Mouse (Mus musculus): ENCODE results near the gene Fat3. TPM values are rescaled to one million over a fixed set of nuclear protein-coding genes. Genes with fewer than 3 reads are reported as not detected.

Fat3 gene
- polyA plus RNA-seq, 1 experiment: 42.0 TPM

GRCm38 (mm10) chr9:16306222-16306621, 194.9 kb downstream of the Fat3 start:
- no peak for DNase-seq (ENCODE audit: low read depth)
- no peak for TF ChIP-seq POLR2A (IDR thresholded peaks at IDR 0.05; ENCODE audit: borderline replicate concordance, extremely low read depth, insufficient read depth, insufficient read length, poor library complexity, severe bottlenecking)
- no peak for TF ChIP-seq CTCF (IDR thresholded peaks at IDR 0.05; ENCODE audit: borderline replicate concordance, extremely low read depth, insufficient read depth, insufficient read length)

- DNase-seq (ENCODE audit: low read depth): no peak
These were observed 195.5 kb downstream of the Fat3 start for GRCm38 (mm10) chr9:16305396-16306086.

GRCm38 (mm10) chr9:16304949-16305348, 196.1 kb downstream of the Fat3 start:
- DNase-seq (ENCODE audit: low read depth): no peak
- TF ChIP-seq CTCF (IDR thresholded peaks at IDR 0.05; ENCODE audit: borderline replicate concordance, extremely low read depth, insufficient read depth, insufficient read length): no peak
- no peak for TF ChIP-seq POLR2A (IDR thresholded peaks at IDR 0.05; ENCODE audit: borderline replicate concordance, extremely low read depth, insufficient read depth, insufficient read length, poor library complexity, severe bottlenecking)

More at GRCm38 (mm10) chr9:16305396-16306086, 195.5 kb downstream of the Fat3 start:
- TF ChIP-seq CTCF (IDR thresholded peaks at IDR 0.05; ENCODE audit: borderline replicate concordance, extremely low read depth, insufficient read depth, insufficient read length): no peak

- no peak for DNase-seq (ENCODE audit: low read depth)
- no peak for TF ChIP-seq POLR2A (IDR thresholded peaks at IDR 0.05; ENCODE audit: borderline replicate concordance, extremely low read depth, insufficient read depth, insufficient read length, poor library complexity, severe bottlenecking)
- TF ChIP-seq CTCF (IDR thresholded peaks at IDR 0.05; ENCODE audit: borderline replicate concordance, extremely low read depth, insufficient read depth, insufficient read length): no peak
These were observed 198.6 kb downstream of the Fat3 start for GRCm38 (mm10) chr9:16302484-16302883.

- no peak for DNase-seq (ENCODE audit: low read depth)
- TF ChIP-seq CTCF (IDR thresholded peaks at IDR 0.05; ENCODE audit: borderline replicate concordance, extremely low read depth, insufficient read depth, insufficient read length) (no peak), POLR2A (IDR thresholded peaks at IDR 0.05; ENCODE audit: borderline replicate concordance, extremely low read depth, insufficient read depth, insufficient read length, poor library complexity, severe bottlenecking) (no peak)
These were observed 203.2 kb downstream of the Fat3 start for GRCm38 (mm10) chr9:16297935-16298334.

- no peak for TF ChIP-seq CTCF (IDR thresholded peaks at IDR 0.05; ENCODE audit: borderline replicate concordance, extremely low read depth, insufficient read depth, insufficient read length)
- TF ChIP-seq POLR2A (IDR thresholded peaks at IDR 0.05; ENCODE audit: borderline replicate concordance, extremely low read depth, insufficient read depth, insufficient read length, poor library complexity, severe bottlenecking): no peak
- peak; percentile 85 for DNase-seq (ENCODE audit: low read depth)
These were observed 206.9 kb downstream of the Fat3 start for GRCm38 (mm10) chr9:16293928-16294806.

GRCm38 (mm10) chr9:16292492-16292891, 208.6 kb downstream of the Fat3 start:
- DNase-seq (ENCODE audit: low read depth): no peak
- TF ChIP-seq POLR2A (IDR thresholded peaks at IDR 0.05; ENCODE audit: borderline replicate concordance, extremely low read depth, insufficient read depth, insufficient read length, poor library complexity, severe bottlenecking) (no peak), CTCF (IDR thresholded peaks at IDR 0.05; ENCODE audit: borderline replicate concordance, extremely low read depth, insufficient read depth, insufficient read length) (no peak)

- no peak for DNase-seq (ENCODE audit: low read depth)
- no peak for TF ChIP-seq POLR2A (IDR thresholded peaks at IDR 0.05; ENCODE audit: borderline replicate concordance, extremely low read depth, insufficient read depth, insufficient read length, poor library complexity, severe bottlenecking)
These were observed 210.2 kb downstream of the Fat3 start for GRCm38 (mm10) chr9:16290911-16291310.

GRCm38 (mm10) chr9:16283033-16283432, 218.1 kb downstream of the Fat3 start:
- TF ChIP-seq POLR2A (IDR thresholded peaks at IDR 0.05; ENCODE audit: borderline replicate concordance, extremely low read depth, insufficient read depth, insufficient read length, poor library complexity, severe bottlenecking) (no peak), CTCF (IDR thresholded peaks at IDR 0.05; ENCODE audit: borderline replicate concordance, extremely low read depth, insufficient read depth, insufficient read length) (no peak)
- DNase-seq (ENCODE audit: low read depth): no peak

- TF ChIP-seq POLR2A (IDR thresholded peaks at IDR 0.05; ENCODE audit: borderline replicate concordance, extremely low read depth, insufficient read depth, insufficient read length, poor library complexity, severe bottlenecking) (no peak), CTCF (IDR thresholded peaks at IDR 0.05; ENCODE audit: borderline replicate concordance, extremely low read depth, insufficient read depth, insufficient read length) (no peak)
- no peak for DNase-seq (ENCODE audit: low read depth)
These were observed 218.7 kb downstream of the Fat3 start for GRCm38 (mm10) chr9:16282291-16282804.

GRCm38 (mm10) chr9:16275589-16275988, 225.5 kb downstream of the Fat3 start:
- no peak for DNase-seq (ENCODE audit: low read depth)
- TF ChIP-seq POLR2A (IDR thresholded peaks at IDR 0.05; ENCODE audit: borderline replicate concordance, extremely low read depth, insufficient read depth, insufficient read length, poor library complexity, severe bottlenecking): no peak
- TF ChIP-seq CTCF (IDR thresholded peaks at IDR 0.05; ENCODE audit: borderline replicate concordance, extremely low read depth, insufficient read depth, insufficient read length): no peak

Measured in brain, embryonic 14.5 days (tissue).